Mouse (Mus musculus) neural tube, embryonic 11.5 days (tissue): ENCODE results near the gene 1700029I15Rik. TPM values are rescaled to one million over a fixed set of nuclear protein-coding genes. Genes with fewer than 3 reads are reported as not detected.
A peak's percentile ranks its signal among the peaks of the same experiment; 100 is the strongest.

ENCODE experiments used
- ATAC-seq: fragments of 200-750 bp; cut with Nextera tagmentation; 2 replicates; pipeline ENCODE4 v1.8.0; 2017; ENCODE audit warnings: moderate number of reproducible peaks, mild to moderate bottlenecking, moderate TSS enrichment, moderate library complexity; ENCODE audit not compliant: insufficient read depth, low FRiP score, low TSS enrichment
- DNase-seq: peaks from one replicate; pipeline ENCODE4 v3.0.0-alpha.2; 2015; ENCODE audit warnings: low spot score
- H3K27ac ChIP-seq: fragments of 300-500 bp; sonication (generic); 2 replicates; pipeline ENCODE4 v1.5.1; 2014; ENCODE audit warnings: low read depth, mild to moderate bottlenecking, low read length
- H3K27me3 ChIP-seq: fragments of 300-500 bp; sonication (generic); 2 replicates; pipeline ENCODE4 v1.6.1; 2014; ENCODE audit warnings: mild to moderate bottlenecking, low read length, mixed read lengths; ENCODE audit not compliant: control insufficient read depth, insufficient read depth
- H3K36me3 ChIP-seq: fragments of 300-500 bp; sonication (generic); 2 replicates; pipeline ENCODE4 v1.6.1; 2014; ENCODE audit warnings: mild to moderate bottlenecking, low read length, moderate library complexity, mixed read lengths; ENCODE audit not compliant: control insufficient read depth, insufficient read depth
- H3K4me1 ChIP-seq: fragments of 300-500 bp; sonication (generic); 2 replicates; pipeline ENCODE4 v1.6.1; 2014; ENCODE audit warnings: low read length, mixed read lengths; ENCODE audit not compliant: control insufficient read depth, insufficient read depth
- H3K4me2 ChIP-seq: fragments of 300-500 bp; sonication (generic); 2 replicates; pipeline ENCODE4 v1.6.1; 2014; ENCODE audit warnings: low read depth, mild to moderate bottlenecking, moderate library complexity
- H3K4me3 ChIP-seq: fragments of 300-500 bp; sonication (generic); 2 replicates; pipeline ENCODE4 v1.5.1; 2014; ENCODE audit warnings: low read depth, low read length
- H3K9ac ChIP-seq: fragments of 300-500 bp; sonication (generic); 2 replicates; pipeline ENCODE4 v1.6.1; 2014; ENCODE audit warnings: mild to moderate bottlenecking, low read length
- H3K9me3 ChIP-seq: fragments of 300-500 bp; sonication (generic); 2 replicates; pipeline ENCODE4 v1.6.1; 2016; ENCODE audit warnings: low read length; ENCODE audit not compliant: control insufficient read depth
- WGBS: fragments of 180-500 bp; shearing (Covaris S2); extraction: QIAGEN DNeasy Blood & Tissue Kit; methylation state at CpG from one replicate; pipeline ENCODE4 v1.1.7; 2014; 5-methylcytosine and 5-hydroxymethylcytosine counted together
- microRNA-seq: library from miRNA; unstranded; fragments of <30 nt; microRNA quantifications from one replicate; pipeline ENCODE4, GENCODE M21; 2016
- polyA plus RNA-seq: library from polyadenylated mRNA; unstranded; fragments of >200 nt; fragmentation: Nextera tagmentation; extraction: Ambion mirVana; gene quantifications from 2 replicates; pipeline ENCODE4 v1.2.1, GENCODE M21; 2014

The 1700029I15Rik gene
- polyA plus RNA-seq, 1 experiment from 2014 or later = 3.1 TPM

DNA sequence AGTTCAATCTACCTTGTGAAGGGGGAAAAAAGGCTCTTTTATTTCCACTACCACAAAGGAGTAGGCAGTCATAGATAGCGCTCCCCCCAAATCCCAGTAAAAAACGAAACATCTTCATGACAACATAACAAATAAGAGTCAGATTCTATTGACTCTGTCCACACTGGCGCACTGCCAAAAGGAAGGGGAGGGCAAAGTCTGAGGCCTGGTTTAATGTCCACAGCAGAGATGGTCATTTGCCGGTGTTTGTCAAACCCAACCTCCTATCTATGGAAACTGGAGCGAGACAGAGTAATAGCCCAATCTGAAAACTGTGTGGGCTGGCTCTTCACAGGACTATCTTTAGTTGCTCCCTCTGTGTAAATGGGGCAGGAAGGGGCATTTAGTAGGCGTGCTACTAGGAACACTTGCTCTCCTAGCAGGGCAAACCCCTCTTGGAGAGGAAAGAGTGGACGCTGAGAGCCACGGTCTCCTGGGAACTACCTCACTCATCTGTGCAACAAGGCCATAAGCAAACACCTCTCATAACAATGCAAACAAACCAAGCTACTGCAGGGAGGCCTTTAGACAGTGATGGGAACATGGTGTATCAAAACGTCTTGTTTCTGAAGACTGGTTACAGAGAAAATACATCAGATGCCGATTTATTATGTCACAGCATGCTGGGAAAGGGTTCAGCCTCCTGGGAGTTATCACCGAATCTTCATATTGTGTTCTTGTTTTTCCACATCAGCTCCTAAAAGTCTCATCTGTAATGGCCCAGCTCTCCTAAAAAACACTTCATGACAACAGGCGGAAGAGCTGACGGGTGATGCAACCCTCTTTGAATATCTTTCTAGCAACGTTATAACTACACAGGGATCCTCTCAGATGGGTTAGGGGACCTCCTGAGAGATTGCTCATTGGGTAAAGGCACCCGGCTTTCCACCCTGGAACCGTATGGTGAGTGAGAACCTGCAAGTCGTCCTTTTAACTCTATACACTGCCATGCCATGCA is 50.3 kb downstream of the 1700029I15Rik start:
- H3K27ac ChIP-seq = no peak overlapping the region
- H3K36me3 ChIP-seq = no peaks in the 10 kb centered on the region
- WGBS = 53% methylated on average over 17 of the region's 17 CpGs
- peak overlapping the region; percentile 88 for H3K4me2 ChIP-seq
- peaks cover 24% of the 10 kb centered on the region for H3K4me1 ChIP-seq
- ATAC-seq (no peak), DNase-seq (no peak)
- H3K4me3 ChIP-seq = peak overlapping the region; percentile 82
- peak overlapping the region; percentile 77 for H3K9ac ChIP-seq
- no peaks in the 10 kb centered on the region for H3K27me3 ChIP-seq
- H3K9me3 ChIP-seq = no peaks in the 10 kb centered on the region

GRCm38 (mm10) chr2:92433578-92434374 is 51.4 kb downstream of the 1700029I15Rik start, which contains the start of gene Cry2:
Gene Cry2, minus strand, starts transcription at chr2:92434043.
- 0 out of 2 replicates have a peak within 1 kb of the TSS, but pooled peaks have one; percentile 67 for H3K27ac ChIP-seq
- H3K4me3 ChIP-seq = peak within 1 kb of the TSS; percentile 82
- peaks cover 24% of the 10 kb centered on the region for H3K4me1 ChIP-seq
- H3K9ac ChIP-seq = peak within 1 kb of the TSS; percentile 77
- ATAC-seq (peak; percentile 99), DNase-seq (peak; percentile 99)
- no peaks in the 10 kb centered on the region for H3K9me3 ChIP-seq
- H3K36me3 ChIP-seq = no peaks in the 10 kb centered on the region
- H3K27me3 ChIP-seq = no peaks in the 10 kb centered on the region
- WGBS = under 1% methylated on average over 61 of the region's 76 CpGs
- H3K4me2 ChIP-seq = peak within 1 kb of the TSS; percentile 88

GRCm38 (mm10) chr2:92434375-92434745 is 52.0 kb downstream of the 1700029I15Rik start:
- no peaks in the 10 kb centered on the region for H3K36me3 ChIP-seq
- DNase-seq = no peak
- peak overlapping the region; percentile 41 for H3K9ac ChIP-seq
- H3K9me3 ChIP-seq = no peaks in the 10 kb centered on the region
- H3K4me1 ChIP-seq = peaks cover 24% of the 10 kb centered on the region
- H3K4me2 ChIP-seq = peak overlapping the region; percentile 88
- WGBS = 10% methylated on average over 12 of the region's 12 CpGs
- H3K27ac ChIP-seq = no peak overlapping the region
- no peaks in the 10 kb centered on the region for H3K27me3 ChIP-seq
- ATAC-seq = no peak
- H3K4me3 ChIP-seq = peak overlapping the region; percentile 82

DNA sequence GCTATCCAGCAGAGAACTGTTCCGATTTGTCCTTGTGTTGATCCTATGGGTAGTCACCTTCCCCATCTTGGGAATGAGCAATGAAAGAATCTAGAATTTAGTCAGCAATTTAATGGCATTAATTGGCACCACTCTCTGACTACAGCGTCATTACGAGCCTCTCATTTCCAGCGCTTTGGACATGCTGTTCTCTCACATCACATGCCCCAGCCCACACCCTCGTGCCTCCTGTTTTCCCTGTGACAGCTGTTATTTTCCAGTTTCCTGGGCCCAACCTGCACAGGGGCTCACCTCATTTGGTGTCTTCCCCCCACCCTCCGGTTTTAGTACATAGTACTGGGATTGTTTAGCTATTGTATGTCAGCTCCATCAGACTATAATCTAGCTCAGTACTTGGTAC is 52.7 kb downstream of the 1700029I15Rik start:
- ATAC-seq (no peak), DNase-seq (no peak)
- H3K4me1 ChIP-seq = peaks cover 24% of the 10 kb centered on the region
- 59% methylated on average over 6 of the region's 6 CpGs for WGBS
- H3K9ac ChIP-seq = no peak overlapping the region
- H3K4me3 ChIP-seq = no peak overlapping the region
- H3K36me3 ChIP-seq = no peaks in the 10 kb centered on the region
- H3K4me2 ChIP-seq = no peak overlapping the region
- H3K27ac ChIP-seq = no peak overlapping the region
- H3K27me3 ChIP-seq = no peaks in the 10 kb centered on the region
- no peaks in the 10 kb centered on the region for H3K9me3 ChIP-seq

Small RNA genes lying within 50 kb of the gene (microRNA-seq; reads per million reads assigned to microRNA genes)
- gene Mir7000 = not detected

Other genes starting within 250 kb of the 1700029I15Rik start
- 21.5 and 22.4 TPM in 2 replicates for gene Pex16, start 7.9 kb upstream of the 1700029I15Rik start, polyA plus RNA-seq
- gene Large2, start 7.7 kb upstream of the 1700029I15Rik start, polyA plus RNA-seq = 3.0 and 4.9 TPM in 2 replicates
- 39.1 and 44.2 TPM in 2 replicates for gene Mapk8ip1, start 18.7 kb downstream of the 1700029I15Rik start, polyA plus RNA-seq
- gene Cry2, start 51.5 kb downstream of the 1700029I15Rik start, polyA plus RNA-seq = 21.4 and 22.3 TPM in 2 replicates
- gene Slc35c1, start 78.0 kb downstream of the 1700029I15Rik start, polyA plus RNA-seq = 12.7 TPM in 2 replicates
- gene Chst1, start 217.2 kb downstream of the 1700029I15Rik start, polyA plus RNA-seq = 5.5 TPM in 2 replicates